Mouse (Mus musculus) adrenal gland, adult 8-10 months (tissue): Measurements from ENCODE around the gene Ppox. TPM values are rescaled to one million over a fixed set of nuclear protein-coding genes. Genes with fewer than 3 reads are reported as not detected.
A peak's percentile ranks its signal among the peaks of the same experiment; 100 is the strongest.

ENCODE experiments used
- DNase-seq: peaks from one replicate; pipeline ENCODE4 v3.0.0; 2022
- total RNA-seq, 4 experiments: library from RNA; stranded (reverse); gene quantifications; 2 replicates each; pipeline ENCODE4 v1.2.4; 2022

Ppox gene
- total RNA-seq, 4 experiments from 2014 or later, result 39.7 to 86.2 (median 65.6) TPM

DNA sequence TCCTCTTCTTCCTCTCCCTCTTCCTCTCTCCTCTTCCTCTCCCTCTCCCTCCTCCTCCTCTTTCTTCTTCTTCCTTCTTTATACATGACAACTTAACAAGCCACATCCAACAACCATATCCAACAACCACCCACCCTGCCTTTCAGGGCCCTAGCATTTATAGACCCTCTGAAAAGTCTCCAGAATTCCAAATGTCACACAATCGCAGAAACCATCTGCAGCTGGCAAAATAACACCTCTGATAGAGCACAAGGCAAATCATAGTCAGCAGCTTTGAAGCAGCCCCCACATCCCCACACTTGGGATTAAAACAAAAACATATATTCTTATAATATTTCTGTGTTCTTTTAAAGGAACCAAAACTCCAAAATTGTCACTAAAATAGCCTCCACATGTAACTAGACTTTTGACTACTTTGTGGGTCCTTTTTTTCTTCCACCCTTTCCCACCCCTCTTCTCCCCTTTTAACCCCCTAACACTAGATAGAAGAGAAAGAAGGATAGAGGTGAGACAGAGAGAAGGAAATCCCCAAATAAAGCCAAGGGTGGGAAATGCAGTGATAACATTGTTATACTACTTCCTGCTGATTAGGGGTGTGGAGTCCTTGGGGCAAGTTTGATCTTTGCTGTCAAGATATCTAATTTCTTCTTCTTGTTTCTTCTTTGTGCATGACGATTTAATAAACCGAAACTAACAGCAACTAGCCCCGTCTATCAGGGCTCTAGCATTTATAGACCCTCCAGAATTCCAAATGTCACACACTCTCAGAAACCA is 14.8 kb downstream of the Ppox start:
- DNase-seq, result no peak

DNA sequence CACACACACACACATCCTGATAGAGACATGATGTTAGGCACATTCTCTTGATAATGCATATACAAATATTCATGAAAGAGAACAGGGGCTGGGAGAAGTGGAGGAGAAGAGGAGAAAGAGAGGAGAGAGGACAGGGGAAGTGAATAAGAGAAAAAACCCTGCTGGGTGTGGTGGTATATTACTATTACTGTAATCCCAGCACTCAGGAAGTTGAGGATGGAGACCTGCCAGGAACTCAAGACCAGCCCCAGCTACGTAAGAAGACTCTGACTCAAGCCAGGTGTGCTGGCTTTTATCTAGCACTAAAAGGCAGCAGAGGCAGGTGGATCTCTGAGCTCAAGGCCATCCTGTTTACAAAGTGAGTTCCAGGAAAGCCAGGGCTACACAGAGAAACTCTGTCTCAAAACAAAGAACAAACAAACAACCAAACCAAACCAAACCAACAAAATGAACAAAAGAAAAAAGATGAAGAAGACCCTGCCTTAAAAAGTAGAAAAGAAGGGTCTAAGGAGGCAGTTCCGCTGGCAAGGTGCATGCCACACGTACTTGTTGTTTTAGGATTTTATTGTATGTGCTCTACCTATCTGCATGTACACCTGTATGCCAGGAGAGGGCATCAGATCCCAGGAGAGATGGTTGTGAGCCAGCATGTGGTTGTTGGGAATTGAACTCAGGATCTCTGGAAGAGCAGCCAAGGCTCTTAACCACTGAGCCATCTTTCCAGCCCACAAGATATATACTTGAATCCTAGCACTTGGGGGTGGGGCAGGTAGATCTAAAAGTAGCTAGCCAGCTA is 17.1 kb downstream of the Ppox start:
- no peak for DNase-seq

DNA sequence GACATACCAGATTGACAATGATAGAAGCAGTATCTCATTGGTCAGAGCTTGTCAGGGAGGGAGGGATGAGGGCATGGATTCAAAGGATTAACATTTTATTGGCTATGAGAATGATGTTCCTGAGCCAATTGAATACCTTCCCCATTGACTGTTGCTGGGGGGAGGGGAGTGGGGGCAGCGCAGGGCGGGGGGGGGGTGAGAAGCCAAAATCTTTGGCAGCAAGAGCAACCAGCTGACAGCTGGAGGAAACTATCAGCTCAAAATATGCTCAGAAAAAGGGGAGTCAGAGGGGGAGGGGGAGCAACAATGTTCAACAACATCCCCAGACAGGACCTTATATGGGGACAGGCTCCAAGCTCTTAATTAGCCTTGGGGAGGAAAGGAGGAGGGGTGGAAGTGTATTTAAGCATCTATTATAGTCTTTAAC is 17.8 kb downstream of the Ppox start:
- no peak for DNase-seq

DNA sequence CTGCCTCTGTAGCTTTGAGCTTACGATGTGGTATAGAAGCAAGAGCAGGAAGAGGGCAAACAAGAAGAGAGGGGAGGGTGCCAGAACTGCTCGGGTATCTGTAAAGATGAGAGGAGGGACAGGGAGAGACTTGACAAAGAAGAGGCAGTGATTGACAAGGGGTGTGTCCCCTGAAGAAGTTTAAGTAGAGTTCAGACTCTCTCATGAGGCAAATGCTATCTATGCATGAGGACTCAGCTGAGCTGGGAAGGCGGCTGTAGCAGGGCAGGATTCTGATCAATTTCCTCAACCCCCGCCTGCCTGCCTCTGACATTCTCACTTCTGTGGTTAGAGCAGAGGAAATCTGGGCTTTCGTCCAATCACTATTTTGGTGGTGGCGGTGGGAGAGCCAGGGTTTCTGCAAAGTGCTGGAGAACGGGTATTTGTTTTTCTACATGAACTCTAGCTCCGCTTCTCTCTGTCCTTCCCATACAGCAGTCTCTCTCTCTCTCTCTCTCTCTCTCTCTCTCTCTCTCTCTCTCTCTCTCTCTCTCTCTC is 18.3 kb downstream of the Ppox start:
- no peak for DNase-seq

DNA sequence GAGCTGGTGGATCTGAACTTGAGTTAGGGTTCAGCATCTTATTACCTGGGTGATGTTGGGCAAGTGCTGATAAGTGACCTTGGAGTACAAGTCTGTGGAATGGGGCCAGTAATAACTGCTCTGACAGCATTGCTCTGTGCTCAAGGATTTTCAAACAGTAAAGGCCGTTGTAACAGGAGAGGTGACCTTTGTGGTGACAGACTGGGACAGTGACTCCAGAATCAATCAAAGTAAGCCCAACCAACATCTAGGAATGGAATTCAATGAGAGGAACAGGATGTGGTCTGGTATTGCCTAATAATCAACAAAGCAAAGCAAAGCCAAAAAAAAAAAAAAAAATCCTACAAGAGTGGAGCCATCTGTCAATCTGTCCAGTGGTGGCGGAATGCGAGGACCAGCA is 20.7 kb downstream of the Ppox start:
- DNase-seq, result no peak

DNA sequence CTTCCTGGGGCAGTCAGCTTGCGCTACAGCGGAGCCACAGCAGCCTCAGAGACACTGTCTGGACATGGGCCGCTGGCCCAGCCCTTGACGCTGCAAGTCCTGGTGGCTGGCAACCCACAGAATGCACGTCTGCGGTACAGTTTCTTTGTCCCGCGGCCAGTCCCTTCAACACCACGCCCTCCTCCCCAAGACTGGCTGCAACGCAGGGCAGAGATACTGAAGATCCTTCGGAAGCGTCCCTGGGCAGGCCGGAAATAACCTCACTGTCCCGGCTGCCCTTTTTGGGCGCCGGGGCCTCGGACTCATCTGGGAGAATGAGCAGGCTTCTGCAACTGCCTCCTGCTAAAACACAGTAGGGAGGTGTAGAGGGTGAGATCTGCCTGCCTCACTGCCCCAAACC is 22.1 kb downstream of the Ppox start:
- DNase-seq, result no peak

DNA sequence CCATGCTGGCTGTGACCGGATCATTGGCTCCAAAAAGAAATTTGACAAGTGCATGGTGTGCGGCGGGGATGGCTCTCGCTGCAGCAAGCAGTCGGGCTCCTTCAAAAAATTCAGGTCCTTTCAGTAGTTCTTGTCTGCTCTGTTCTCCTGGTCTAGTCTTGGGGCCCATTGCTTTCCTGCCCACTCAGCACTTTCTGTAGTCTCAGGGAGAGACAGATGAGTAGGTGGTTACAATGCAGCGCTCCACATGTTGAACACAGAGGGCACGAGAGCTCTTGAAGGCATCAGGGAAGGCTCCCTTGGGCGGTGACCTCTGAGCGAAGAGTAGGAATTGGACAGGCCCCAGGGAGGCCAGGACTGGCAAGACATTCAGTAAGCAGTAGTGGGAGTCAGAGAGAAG is 23.2 kb downstream of the Ppox start:
- no peak for DNase-seq

DNA sequence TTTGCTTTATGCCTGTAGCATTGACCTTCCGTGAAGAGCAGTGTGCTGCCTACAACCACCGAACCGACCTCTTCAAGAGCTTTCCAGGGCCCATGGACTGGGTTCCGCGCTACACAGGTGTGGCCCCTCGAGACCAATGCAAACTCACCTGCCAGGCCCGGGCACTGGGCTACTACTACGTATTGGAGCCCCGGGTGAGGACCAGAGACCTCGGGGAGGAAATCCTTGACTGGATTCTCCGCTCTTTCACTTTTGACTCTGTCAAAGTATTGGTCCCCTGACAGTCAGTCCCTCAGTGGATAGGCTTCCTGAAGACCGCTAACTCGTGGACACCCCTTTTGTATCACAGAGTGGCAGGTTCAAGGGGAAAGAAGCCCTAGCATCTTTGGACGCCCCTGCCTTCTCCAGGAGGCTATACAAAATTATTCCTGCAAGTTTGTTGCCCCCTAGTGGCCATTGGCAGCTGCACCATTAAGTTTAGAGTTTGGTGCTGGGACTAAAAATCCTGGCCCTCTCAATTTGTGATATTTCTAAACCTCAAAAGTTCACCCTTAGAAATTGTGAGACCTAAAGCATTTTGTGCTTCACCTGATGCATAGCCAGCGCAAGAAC is 23.9 kb downstream of the Ppox start:
- no peak for DNase-seq

DNA sequence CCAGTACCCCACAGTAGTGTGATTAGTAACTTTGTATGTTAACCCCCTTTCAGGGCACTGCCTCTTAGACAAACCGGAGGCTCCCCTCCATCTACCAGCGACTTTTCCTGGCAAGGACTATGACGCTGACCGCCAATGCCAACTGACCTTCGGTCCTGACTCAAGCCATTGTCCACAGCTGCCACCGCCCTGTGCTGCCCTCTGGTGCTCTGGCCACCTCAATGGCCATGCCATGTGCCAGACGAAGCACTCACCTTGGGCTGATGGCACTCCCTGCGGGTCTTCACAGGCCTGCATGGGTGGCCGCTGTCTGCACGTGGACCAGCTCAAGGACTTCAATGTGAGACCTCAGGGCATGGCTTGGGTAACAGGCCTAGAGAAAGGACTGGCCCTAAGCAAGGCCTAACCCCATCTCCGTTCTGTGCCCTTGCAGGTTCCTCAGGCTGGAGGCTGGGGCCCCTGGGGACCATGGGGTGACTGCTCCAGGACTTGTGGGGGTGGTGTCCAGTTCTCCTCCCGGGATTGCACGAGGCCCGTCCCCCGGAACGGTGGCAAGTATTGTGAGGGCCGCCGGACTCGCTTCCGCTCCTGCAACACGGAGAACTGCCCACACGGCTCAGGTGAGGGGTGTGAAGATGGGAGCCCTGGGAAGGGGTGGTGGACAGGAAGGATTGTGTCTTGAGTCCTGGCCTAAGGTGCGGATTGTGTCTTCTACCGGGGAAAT is 24.7 kb downstream of the Ppox start:
- DNase-seq, result peak; percentile 72

DNA sequence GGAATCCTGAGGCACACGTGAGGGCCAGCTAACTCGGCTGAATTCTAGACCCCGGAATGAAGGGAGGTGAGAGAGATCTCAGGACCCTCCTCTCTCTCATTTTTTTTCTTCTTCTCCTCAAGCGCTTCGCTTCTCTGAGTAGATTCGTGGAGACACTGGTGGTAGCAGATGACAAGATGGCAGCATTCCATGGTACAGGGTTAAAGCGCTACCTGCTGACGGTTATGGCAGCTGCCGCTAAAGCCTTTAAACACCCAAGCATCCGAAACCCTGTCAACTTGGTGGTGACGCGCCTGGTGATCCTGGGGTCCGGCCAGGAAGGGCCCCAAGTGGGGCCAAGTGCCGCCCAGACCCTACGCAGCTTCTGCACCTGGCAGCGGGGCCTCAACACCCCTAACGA is 28.6 kb downstream of the Ppox start:
- DNase-seq, result no peak

DNA sequence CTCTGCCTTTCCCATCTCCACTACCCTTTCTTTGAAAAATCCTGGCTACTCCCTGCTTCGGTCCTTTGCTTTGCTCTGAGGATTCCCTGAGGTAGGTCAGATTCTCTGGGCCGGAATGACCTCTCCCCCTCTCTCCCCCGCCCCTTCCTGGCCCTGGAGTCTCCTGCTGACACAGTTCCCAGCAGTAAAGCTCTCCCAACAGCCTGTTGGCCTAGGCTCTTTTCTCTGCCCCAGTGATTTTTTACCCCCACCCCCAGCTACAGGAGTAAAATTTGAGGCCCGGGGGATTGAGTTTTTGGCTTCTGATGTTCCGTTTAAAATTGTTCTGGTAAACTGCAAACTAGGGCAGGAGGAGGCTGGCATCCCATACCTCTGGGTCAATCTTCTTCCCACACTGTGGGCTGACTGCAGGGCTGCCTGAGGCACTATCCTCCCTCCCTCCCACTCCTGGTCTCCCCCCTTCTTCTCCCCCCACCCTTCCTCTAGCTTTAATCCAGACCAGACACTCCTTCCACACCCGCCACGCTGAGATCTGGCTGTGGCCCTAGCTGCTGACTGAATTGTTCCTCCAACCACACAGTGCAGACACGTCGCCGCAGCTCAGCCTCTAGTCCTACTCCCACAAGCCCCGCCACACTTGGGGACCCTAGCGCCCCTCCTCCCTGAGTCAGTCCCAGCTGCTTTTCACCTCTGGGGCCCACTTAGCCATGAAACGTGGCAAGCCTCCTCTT is 29.2 kb downstream of the Ppox start:
- no peak for DNase-seq

DNA sequence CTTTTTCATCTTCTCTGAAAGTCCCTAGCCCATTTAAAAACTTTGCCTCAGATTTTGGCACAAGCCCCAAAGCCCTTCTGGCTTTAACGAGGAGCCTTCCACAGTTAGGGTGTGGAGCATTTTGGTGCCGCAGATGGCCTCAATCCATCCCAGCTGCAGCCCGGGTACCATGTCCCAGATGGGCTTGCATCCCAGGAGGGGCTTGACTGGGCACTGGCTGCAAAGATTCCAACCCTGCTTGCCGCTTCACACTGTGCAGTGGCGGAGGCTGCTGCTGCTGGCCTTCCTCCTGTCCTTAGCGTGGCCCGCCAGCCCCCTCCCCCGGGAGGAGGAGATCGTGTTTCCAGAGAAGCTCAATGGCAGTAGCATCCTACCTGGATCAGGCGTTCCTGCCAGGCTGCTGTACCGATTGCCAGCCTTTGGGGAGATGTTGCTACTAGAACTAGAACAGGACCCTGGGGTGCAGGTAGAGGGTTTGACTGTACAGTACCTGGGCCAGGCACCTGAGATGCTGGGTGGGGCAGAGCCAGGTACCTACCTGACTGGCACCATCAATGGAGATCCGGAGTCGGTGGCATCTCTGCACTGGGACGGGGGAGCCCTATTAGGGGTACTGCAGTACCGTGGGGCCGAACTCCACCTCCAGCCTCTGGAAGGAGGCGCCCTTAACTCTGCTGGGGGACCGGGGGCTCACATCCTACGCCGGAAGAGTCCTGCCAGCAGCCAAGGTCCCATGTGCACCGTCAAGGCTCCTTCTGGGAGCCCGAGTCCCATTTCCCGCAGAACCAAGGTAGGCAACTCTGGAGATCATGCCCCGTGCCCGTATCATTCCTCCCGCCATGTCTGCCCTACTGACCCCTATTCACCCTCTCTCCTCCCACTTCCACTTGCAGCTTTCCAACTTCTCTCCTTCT is 30.0 kb downstream of the Ppox start, which contains the start of gene Ndufs2:
Gene Ndufs2, minus strand, starts transcription at position 709 of the 914 bp plus-strand sequence.
- DNase-seq, result no peak

DNA sequence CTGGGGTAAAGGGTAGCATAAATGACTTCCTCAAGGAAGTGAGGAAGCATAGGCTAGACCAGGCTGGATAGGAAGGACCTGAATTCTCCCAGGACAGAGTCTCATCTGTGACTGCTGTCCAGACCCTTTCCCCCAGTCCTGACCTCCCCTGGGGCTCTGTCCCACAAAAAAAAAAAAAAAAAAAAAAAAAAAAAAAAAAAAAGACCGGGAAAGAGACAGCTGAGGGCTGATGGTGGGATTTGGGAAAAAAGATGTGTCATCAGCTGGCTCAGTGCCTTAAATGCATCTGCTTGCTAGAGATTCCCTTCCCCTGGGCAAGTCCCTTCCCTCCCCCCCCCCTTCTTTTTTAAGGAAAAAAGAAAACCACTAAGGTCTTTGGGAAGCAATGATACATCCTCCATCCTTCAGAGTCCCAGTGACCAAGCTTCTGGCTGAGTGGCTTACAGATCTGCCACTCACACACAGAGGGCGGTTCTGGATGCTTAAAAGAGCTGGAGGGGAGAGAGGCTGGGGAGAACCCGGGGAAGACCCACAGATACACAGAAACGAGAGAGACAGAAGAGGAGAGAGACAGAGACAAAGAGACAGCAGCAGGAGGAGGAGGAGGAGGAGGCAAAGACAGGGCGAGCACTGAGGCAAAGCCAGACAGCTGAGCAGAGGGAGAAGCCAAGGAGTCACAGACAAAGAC is 30.9 kb downstream of the Ppox start, which contains the start of gene Adamts4:
Gene Adamts4, plus strand, starts transcription at position 509 of the 688 bp plus-strand sequence.
- DNase-seq, result no peak

DNA sequence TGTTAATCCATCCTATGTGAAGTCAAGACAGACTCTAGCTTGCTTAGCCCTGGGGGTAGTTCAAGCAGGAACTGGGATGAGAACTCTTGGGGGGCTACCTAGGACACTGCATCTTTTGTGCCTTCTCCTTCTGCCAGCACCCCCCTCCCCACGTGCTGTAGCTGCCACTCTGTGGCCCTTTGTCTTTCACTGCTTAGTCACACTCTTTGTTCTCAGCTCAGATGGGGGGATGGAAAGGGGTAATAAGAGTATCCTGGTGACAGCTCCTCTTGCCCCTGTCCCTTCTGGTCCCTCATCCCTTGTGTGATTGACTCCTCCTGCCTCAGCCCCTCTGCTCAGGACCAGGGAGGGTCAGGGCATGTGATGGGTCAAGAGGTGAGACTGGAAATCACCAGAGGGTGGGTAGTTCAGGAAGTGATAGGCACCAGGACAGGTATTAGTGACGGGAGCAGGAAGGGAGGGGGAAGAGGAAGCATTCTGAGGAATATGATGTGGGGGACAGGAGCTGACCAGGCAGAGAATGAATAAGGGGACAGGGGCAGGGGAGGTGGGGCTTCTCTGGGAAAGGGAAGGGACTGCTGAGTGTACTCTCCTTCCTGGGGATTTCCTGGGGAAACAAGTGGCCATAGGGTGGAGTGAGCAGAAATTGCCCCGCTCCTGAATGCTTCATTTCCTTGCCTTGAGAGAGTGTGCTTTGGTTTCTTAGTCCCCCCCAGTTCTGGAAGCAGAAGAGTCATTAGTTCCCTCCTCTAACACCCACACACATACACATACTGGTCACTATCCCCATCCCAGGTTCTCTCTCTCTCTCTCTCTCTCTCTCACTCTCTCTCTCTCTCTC is 32.4 kb downstream of the Ppox start:
- DNase-seq, result no peak

DNA sequence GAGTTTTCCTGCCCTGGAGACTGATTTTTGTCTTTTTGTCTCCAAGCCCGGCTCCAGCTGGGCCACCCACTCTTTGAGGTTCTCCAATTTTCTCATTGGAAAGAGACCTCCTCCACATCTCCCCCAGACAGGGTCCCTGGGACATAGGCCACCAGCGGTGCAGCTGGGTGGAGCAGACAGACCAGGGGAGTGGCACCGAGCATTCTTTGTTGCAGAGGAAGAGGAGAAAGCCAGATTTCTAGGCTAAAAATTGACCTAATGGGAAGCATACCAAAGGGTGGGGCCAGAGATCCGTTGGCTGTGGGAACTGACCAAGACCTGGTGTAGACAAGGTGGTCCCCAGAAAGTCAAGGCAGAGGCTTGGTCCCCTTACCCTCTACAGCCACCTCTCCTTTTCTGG is 33.1 kb downstream of the Ppox start:
- no peak for DNase-seq

DNA sequence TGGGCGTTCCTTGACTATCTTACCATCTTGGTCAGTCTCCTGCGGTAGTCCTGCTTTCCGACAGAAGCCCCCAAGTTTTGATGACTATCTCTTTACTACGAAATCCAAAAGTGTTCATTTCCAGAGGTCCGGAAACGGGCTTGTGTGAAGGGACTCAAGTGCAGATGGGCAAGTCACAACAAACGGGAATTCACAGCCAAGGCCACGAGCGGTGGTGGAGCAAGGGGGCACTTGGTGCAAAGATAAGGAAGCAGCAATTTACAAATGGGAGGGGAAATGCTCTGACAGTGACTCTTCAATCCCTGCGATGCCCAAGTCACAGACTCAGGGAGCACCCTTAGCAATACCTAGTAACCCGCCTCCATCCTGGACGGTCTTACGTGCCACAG is 33.5 kb downstream of the Ppox start:
- no peak for DNase-seq

DNA sequence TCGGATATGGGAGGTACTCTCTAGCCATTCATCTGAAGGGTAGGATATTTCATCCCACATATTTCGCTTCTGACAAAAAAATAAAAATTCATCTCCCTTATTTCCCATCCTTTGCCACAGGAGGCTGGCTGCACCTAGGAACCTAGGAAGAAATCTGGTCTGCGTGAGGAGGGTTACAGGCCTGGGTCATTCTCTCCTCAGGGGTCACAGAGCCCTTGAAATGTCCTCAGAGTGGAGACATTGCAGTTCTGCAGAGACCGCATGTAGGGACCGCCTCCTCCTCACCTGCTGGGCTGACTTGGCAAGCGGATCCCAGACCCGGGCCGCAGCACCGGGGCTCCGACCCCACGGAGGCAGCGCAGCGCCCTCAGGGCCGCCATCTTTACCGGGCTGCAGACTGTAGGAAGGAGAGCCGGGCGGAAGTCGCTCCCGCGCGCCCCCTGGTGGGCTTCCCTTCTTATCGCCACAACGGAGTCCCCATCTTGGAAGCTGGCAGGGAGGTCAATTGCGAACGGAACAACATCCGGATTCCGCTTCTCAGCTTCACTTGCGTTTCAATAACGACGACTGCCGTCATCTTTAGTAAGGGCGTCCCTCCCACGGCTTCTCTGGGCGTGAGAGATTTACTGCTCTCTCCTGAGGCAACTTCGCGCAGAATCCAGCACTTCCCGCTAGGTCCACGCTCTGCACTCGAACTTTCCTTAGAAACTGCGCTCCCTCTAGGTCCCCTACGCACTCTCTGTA is 34.1 kb downstream of the Ppox start:
- DNase-seq, result peak; percentile 97

DNA sequence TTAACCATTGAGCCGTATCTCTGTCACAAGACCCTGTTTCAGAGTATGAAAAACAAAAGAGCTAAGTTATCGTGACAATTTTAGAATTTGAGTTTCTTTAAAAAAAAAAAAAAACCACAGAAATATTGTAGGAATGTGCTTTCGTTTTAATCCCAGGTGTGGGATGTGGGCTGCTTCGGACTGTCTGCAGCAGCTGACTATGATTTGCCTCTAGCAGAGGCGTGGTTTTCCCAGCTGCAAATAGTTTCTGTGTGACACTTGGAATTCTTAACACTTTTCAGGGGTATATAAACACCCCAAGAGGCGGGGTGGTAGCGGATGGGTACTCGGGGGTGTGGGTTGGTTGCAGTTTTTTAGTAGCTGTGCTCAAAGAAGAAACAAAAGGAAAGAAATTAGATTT is 35.6 kb downstream of the Ppox start:
- no peak for DNase-seq
